Mouse (Mus musculus) myocyte (in vitro differentiated cells): ENCODE results near the gene Tmem59l. TPM values are rescaled to one million over a fixed set of nuclear protein-coding genes. Genes with fewer than 3 reads are reported as not detected.

ENCODE experiments used
- H3K27me3 ChIP-seq: one replicate; pipeline ENCODE4 v1.6.1; 2011; ENCODE audit not compliant: control insufficient read depth, insufficient read depth, insufficient read length
- H3K36me3 ChIP-seq: one replicate; pipeline ENCODE4 v1.6.1; 2011; ENCODE audit not compliant: control insufficient read depth, insufficient read depth
- H3K4me2 ChIP-seq: one replicate; pipeline ENCODE4 v1.6.1; 2011; ENCODE audit warnings: low read depth, control low read depth
- H3K4me3 ChIP-seq: one replicate; pipeline ENCODE4 v1.5.1; 2011; ENCODE audit warnings: mild to moderate bottlenecking, control low read depth, moderate library complexity
- H3K79me2 ChIP-seq: one replicate; pipeline ENCODE4 v1.6.1; 2011; ENCODE audit not compliant: control insufficient read depth, insufficient read depth
- H3ac ChIP-seq: one replicate; pipeline ENCODE4 v1.6.1; 2011; ENCODE audit not compliant: control insufficient read depth, insufficient read length
- CEBPB ChIP-seq: IDR thresholded peaks from 2 replicates; pipeline ENCODE4 v1.6.1; 2011; ENCODE audit warnings: mild to moderate bottlenecking, moderate library complexity; ENCODE audit not compliant: poor library complexity, insufficient read depth, severe bottlenecking
- E2F4 ChIP-seq: IDR thresholded peaks from one replicate; pipeline ENCODE4 v1.6.1; 2011; ENCODE audit warnings: mild to moderate bottlenecking, control low read depth, moderate library complexity; ENCODE audit not compliant: insufficient read depth
- MAX ChIP-seq: IDR thresholded peaks from one replicate; pipeline ENCODE4 v1.6.1; 2011; ENCODE audit warnings: low read depth, mild to moderate bottlenecking, control low read depth
- MYOD1 ChIP-seq, 3 experiments: IDR thresholded peaks; one replicate each; pipeline ENCODE4 v1.6.1; 2011; ENCODE audit warnings: control low read depth in 2 of 3, low read depth in 2 of 3, mild to moderate bottlenecking in 2 of 3, moderate library complexity in 1 of 3; ENCODE audit not compliant: insufficient read length in 2 of 3, control insufficient read depth in 1 of 3
- MYOG ChIP-seq, 3 experiments: IDR thresholded peaks; one replicate each; pipeline ENCODE4 v1.6.1; 2011; ENCODE audit warnings: control low read depth in 2 of 3, low read depth in 2 of 3, mild to moderate bottlenecking in 2 of 3; ENCODE audit not compliant: insufficient read length in 2 of 3, control insufficient read depth in 1 of 3, insufficient read depth in 1 of 3
- POLR2A ChIP-seq: IDR thresholded peaks from one replicate; pipeline ENCODE4 v1.6.1; 2011; ENCODE audit warnings: low read depth, mild to moderate bottlenecking, control low read depth, moderate library complexity; ENCODE audit not compliant: insufficient read length
- POLR2AphosphoS2 ChIP-seq: IDR thresholded peaks from one replicate; pipeline ENCODE4 v1.6.1; 2011; ENCODE audit warnings: low read depth, control low read depth; ENCODE audit not compliant: insufficient read length
- REST ChIP-seq: IDR thresholded peaks from one replicate; pipeline ENCODE4 v1.6.1; 2011; ENCODE audit warnings: mild to moderate bottlenecking, control low read depth, moderate library complexity; ENCODE audit not compliant: insufficient read depth, insufficient read length
- SRF ChIP-seq: IDR thresholded peaks from one replicate; pipeline ENCODE4 v1.6.1; 2011; ENCODE audit warnings: low read depth; ENCODE audit not compliant: control insufficient read depth, insufficient read length
- TCF12 ChIP-seq: IDR thresholded peaks from one replicate; pipeline ENCODE4 v1.6.1; 2011; ENCODE audit warnings: mild to moderate bottlenecking, control low read depth; ENCODE audit not compliant: poor library complexity, insufficient read depth, severe bottlenecking
- TCF3 ChIP-seq: IDR thresholded peaks from one replicate; pipeline ENCODE4 v1.6.1; 2011; ENCODE audit warnings: low read depth, control low read depth; ENCODE audit not compliant: insufficient read length
- USF1 ChIP-seq: IDR thresholded peaks from one replicate; pipeline ENCODE4 v1.6.1; 2011; ENCODE audit warnings: low read depth, mild to moderate bottlenecking, control low read depth, moderate library complexity
- polyA plus RNA-seq: library from polyadenylated mRNA; unstranded; fragments of >200 nt; fragmentation: generic; extraction: Trizol; gene quantifications from one replicate; pipeline ENCODE4 v1.2.1, GENCODE M21; 2012; ENCODE audit warnings: missing spikeins

Tmem59l gene
- polyA plus RNA-seq, 1 experiment = 0.04 TPM

DNA sequence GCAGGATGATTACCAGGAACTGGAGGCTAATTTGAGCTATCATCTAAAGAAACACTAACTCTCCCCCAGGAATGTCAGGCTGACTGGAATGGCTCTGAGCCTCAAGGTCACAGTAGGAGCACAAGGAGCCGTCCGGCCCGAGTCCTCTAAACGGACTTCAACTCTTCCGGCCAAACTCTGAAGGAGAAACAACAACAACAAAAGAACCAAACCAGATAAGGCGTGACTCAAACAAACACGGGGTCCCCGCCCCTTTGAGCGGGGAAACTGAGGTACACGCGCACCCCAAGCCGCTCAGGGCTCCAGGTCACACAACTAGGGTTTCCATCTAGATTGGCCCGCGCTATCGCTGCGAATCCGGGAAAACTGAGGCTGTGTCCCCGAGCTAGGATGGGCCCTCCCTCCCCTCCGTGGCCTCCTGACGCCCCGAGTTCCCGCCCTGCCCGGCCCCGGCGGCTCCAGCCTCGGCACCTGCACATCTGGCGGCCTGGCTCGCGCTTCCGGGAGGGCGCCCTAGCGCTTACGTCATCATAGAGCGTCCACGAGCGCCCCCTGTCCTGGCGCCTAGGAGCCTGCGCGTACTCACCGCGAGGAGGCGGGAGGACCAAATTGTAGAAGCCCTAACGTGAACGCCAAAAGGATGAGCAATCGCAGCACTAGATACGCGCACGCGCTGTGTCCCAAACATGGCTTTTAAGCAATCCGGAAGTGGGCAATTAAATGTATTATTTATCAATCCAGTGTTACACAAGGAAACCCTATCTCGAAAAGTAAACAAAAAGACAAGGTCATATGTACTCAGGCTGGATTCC is 35.6 kb upstream of the Tmem59l start:
- H3K4me3 ChIP-seq = peak overlapping the region; percentile 47
- peak overlapping the region; percentile 93 for H3K4me2 ChIP-seq
- no peak overlapping the region for H3ac ChIP-seq
- no peaks in the 10 kb centered on the region for H3K27me3 ChIP-seq
- TF ChIP-seq MYOG (IDR thresholded peaks at IDR 0.05; ENCODE audit: control insufficient read depth in 1 of 3, insufficient read depth in 1 of 3, insufficient read length in 2 of 3, low read depth in 2 of 3) (peak in 1 of 3 experiments; percentile 36), TCF3 (no peak), MYOD1 (IDR thresholded peaks at IDR 0.05; ENCODE audit: control insufficient read depth in 1 of 3, insufficient read length in 2 of 3, low read depth in 2 of 3) (no peak), CEBPB (0 out of 2 replicates have a peak, but pooled peaks have one; percentile 13), E2F4 (peak; percentile 69), POLR2A (peak; percentile 64), SRF (peak; percentile 80), POLR2AphosphoS2 (peak; percentile 75)
- H3K79me2 ChIP-seq = no peaks in the 10 kb centered on the region
- H3K36me3 ChIP-seq = peaks cover 7% of the 10 kb centered on the region

- no peak overlapping the region for H3ac ChIP-seq
- H3K27me3 ChIP-seq = no peaks in the 10 kb centered on the region
- no peak overlapping the region for H3K4me3 ChIP-seq
- H3K4me2 ChIP-seq = no peak overlapping the region
- H3K36me3 ChIP-seq = peaks cover 11% of the 10 kb centered on the region
- no peaks in the 10 kb centered on the region for H3K79me2 ChIP-seq
- TF ChIP-seq POLR2AphosphoS2 (no peak), SRF (no peak), TCF12 (no peak), TCF3 (no peak), MYOG (IDR thresholded peaks at IDR 0.05; ENCODE audit: control insufficient read depth in 1 of 3, insufficient read depth in 1 of 3, insufficient read length in 2 of 3, low read depth in 2 of 3) (no peak)
These were observed 32.4 kb upstream of the Tmem59l start for GRCm38 (mm10) chr8:70519606-70520005.

- no peaks in the 10 kb centered on the region for H3K27me3 ChIP-seq
- no peaks in the 10 kb centered on the region for H3K79me2 ChIP-seq
- H3K36me3 ChIP-seq = peaks cover 11% of the 10 kb centered on the region
- no peak overlapping the region for H3ac ChIP-seq
- H3K4me2 ChIP-seq = no peak overlapping the region
- TF ChIP-seq MAX (no peak), CEBPB (no peak), MYOG (IDR thresholded peaks at IDR 0.05; ENCODE audit: control insufficient read depth in 1 of 3, insufficient read depth in 1 of 3, insufficient read length in 2 of 3, low read depth in 2 of 3) (no peak), E2F4 (no peak), REST (no peak), SRF (no peak), TCF12 (no peak), MYOD1 (IDR thresholded peaks at IDR 0.05; ENCODE audit: control insufficient read depth in 1 of 3, insufficient read length in 2 of 3, low read depth in 2 of 3) (no peak), POLR2A (no peak), USF1 (no peak), TCF3 (no peak), POLR2AphosphoS2 (no peak)
- H3K4me3 ChIP-seq = no peak overlapping the region
These were observed 31.9 kb upstream of the Tmem59l start for GRCm38 (mm10) chr8:70519043-70519442.

DNA sequence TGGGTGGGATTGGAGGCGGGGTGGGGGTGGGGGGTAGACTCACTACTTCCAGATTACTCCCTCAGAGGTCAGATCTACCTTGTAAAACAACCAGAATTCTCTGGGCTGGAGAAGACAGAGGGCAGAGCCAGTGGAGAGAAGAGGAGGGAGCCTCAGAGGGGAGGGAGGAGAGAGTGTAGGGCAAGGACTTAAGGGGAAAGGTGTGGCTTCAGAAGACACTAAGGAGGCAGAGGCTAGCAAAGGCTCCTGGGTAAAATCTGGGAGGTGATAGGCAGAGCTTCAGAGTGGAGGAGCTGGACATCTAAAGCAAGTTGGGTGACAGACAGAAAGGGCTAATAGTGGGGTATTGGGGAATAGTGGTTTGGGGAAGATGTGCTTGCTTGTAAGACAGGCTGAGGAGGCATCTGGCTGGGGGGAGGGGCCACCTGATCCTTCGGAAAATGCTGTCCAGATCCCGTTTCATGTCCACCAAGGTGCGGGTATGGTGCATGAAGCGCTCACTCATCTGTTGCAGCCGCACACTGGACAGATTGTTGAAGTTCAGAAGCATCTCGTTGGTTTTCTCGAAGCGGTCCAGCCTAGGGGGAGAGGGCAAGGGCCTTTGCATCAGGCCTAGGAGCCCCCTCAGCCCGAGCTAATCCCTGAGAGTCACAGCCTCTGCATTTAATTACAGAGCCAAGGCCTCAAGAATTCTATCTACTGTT is 30.9 kb upstream of the Tmem59l start:
- H3ac ChIP-seq = no peak overlapping the region
- H3K79me2 ChIP-seq = no peaks in the 10 kb centered on the region
- H3K4me2 ChIP-seq = no peak overlapping the region
- TF ChIP-seq SRF (no peak), POLR2AphosphoS2 (peak; percentile 70)
- H3K36me3 ChIP-seq = peaks cover 11% of the 10 kb centered on the region
- H3K27me3 ChIP-seq = no peaks in the 10 kb centered on the region
- no peak overlapping the region for H3K4me3 ChIP-seq

GRCm38 (mm10) chr8:70513441-70513840 is 26.3 kb upstream of the Tmem59l start:
- Histone ChIP-seq H3K79me2 (peaks cover 34% of the 10 kb centered on the region), H3K36me3 (peaks cover 5% of the 10 kb centered on the region), H3K4me2 (peak overlapping the region; percentile 18), H3ac (no peak overlapping the region), H3K4me3 (no peak overlapping the region), H3K27me3 (no peaks in the 10 kb centered on the region)
- TF ChIP-seq USF1 = no peak
- TF ChIP-seq MYOD1 (IDR thresholded peaks at IDR 0.05; ENCODE audit: control insufficient read depth in 1 of 3, insufficient read length in 2 of 3, low read depth in 2 of 3) = no peak
- no peak for TF ChIP-seq REST
- TF ChIP-seq SRF = no peak
- TF ChIP-seq CEBPB = no peak
- no peak for TF ChIP-seq MYOG (IDR thresholded peaks at IDR 0.05; ENCODE audit: control insufficient read depth in 1 of 3, insufficient read depth in 1 of 3, insufficient read length in 2 of 3, low read depth in 2 of 3)
- no peak for TF ChIP-seq POLR2A
- no peak for TF ChIP-seq E2F4
- TF ChIP-seq POLR2AphosphoS2 = no peak
- TF ChIP-seq TCF12 = no peak
- TF ChIP-seq TCF3 = no peak
- TF ChIP-seq MAX = no peak
